Comparison of ENCODE assay signal across 26 mouse cellular contexts in genomic region chr17:31970890-31971289, GRCm38 (mm10).
DNase-seq lines count a peak whose midpoint lies in the region; ATAC-seq and TF ChIP-seq lines count a peak whose summit lies in the region.
"Had no signal": no experiment of that assay in that cellular context is flagged by ENCODE, and none has a peak within 500 bp of the region (broad histone marks: within the 10 kb centered on the region; RNA-seq: fewer than 3 reads in every experiment).

No protein-coding gene starts in this region.

- H3K4me3 ChIP-seq in gastrocnemius, adult 2 months, result no peak overlapping the region
- no peak overlapping the region for H3K4me3 ChIP-seq in lung, postnatal 0 days (ENCODE audit: low read depth, low read length)
- H3K4me3 ChIP-seq: embryonic facial prominence, embryonic 13.5 days; embryonic facial prominence, embryonic 15.5 days; erythroblast, embryonic 14.5 days; forebrain, embryonic 10.5 days; forebrain, embryonic 12.5 days had no signal

- H3K27ac ChIP-seq in gastrocnemius, adult 2 months, result peak overlapping the region; percentile 52; the same call in 1 of the 2 replicates
- H3K27ac ChIP-seq in lung, postnatal 0 days (ENCODE audit: low read length), result no peak overlapping the region
- H3K27ac ChIP-seq: embryonic facial prominence, embryonic 13.5 days; embryonic facial prominence, embryonic 15.5 days; forebrain, embryonic 10.5 days; forebrain, embryonic 12.5 days had no signal

- H3K36me3 ChIP-seq in lung, postnatal 0 days (ENCODE audit: insufficient read depth, low read length), result no peaks in the 10 kb centered on the region
- H3K36me3 ChIP-seq: embryonic facial prominence, embryonic 13.5 days; embryonic facial prominence, embryonic 15.5 days; forebrain, embryonic 10.5 days; forebrain, embryonic 12.5 days; G1E had no signal

- 94% methylated on average over 2 of the region's 2 CpGs for WGBS in lung, postnatal 0 days

- peaks cover 5% of the 10 kb centered on the region; the same call in 1 of the 2 replicates for H3K4me1 ChIP-seq in lung, postnatal 0 days (ENCODE audit: insufficient read depth, low read depth, low read length)
- H3K4me1 ChIP-seq: forebrain, embryonic 12.5 days had no signal

- TF ChIP-seq CTCF in gastrocnemius, adult 2 months (IDR thresholded peaks at IDR 0.05), result no peak
- TF ChIP-seq CTCF in lung, postnatal 0 days (IDR thresholded peaks at IDR 0.05), result no peak

- no peak for ATAC-seq in lung, postnatal 0 days
- ATAC-seq: CD4-positive, CD25-positive, alpha-beta regulatory T cell, adult 4 months; forebrain, embryonic 14.5 days; forebrain, embryonic 16.5 days had no signal

- no peaks in the 10 kb centered on the region for H3K27me3 ChIP-seq in lung, postnatal 0 days (replicated peaks; ENCODE audit: insufficient read depth, low read length)
- H3K27me3 ChIP-seq: CH12.LX; embryonic facial prominence, embryonic 13.5 days; embryonic facial prominence, embryonic 15.5 days; forebrain, embryonic 12.5 days had no signal

- no peaks in the 10 kb centered on the region for H3K9me3 ChIP-seq in lung, postnatal 0 days (ENCODE audit: low read length)
- H3K9me3 ChIP-seq: embryonic facial prominence, embryonic 13.5 days; embryonic facial prominence, embryonic 15.5 days; forebrain, embryonic 10.5 days; forebrain, embryonic 12.5 days; G1E had no signal

- no peak overlapping the region for H3K9ac ChIP-seq in lung, postnatal 0 days (replicated peaks; ENCODE audit: low read depth)
- H3K9ac ChIP-seq: embryonic facial prominence, embryonic 13.5 days; embryonic facial prominence, embryonic 15.5 days; forebrain, embryonic 12.5 days had no signal

- no peak for TF ChIP-seq EP300 in lung, postnatal 0 days (IDR thresholded peaks at IDR 0.05)

- intact Hi-C loops in gastrocnemius, adult 2 months (cut with DNase I), result no loop called here
- intact Hi-C loops in gastrocnemius, postnatal 36 days (cut with DNase I), result no loop called here

- H3K4me2 ChIP-seq in lung, postnatal 0 days (replicated peaks; ENCODE audit: low read depth, low read length), result no peak overlapping the region
- H3K4me2 ChIP-seq: embryonic facial prominence, embryonic 13.5 days; embryonic facial prominence, embryonic 15.5 days; forebrain, embryonic 12.5 days had no signal

- no peak for DNase-seq in gastrocnemius, adult 2 months
- no peak for DNase-seq in gastrocnemius, postnatal 36 days
- DNase-seq in lung, postnatal 0 days (ENCODE audit: low spot score), result peak; percentile 69
- no peak for DNase-seq in lung, postnatal 36 days
- DNase-seq in spleen, adult 18-20 months, result no peak
- DNase-seq: adrenal gland, adult 2 months; adrenal gland, postnatal 10 days; adrenal gland, postnatal 25 days; B cell, adult 2 months; cerebellum, adult 11 months; cerebellum, adult 18-20 months; cerebellum, adult 8-10 months; cerebellum, adult 9-11 months; cerebellum, postnatal 14 days; cerebellum, postnatal 36 days; embryo, embryonic 11 days had no signal
